Mouse (Mus musculus) limb, embryonic 14.5 days (tissue): ENCODE results near the gene 9130019O22Rik. TPM values are rescaled to one million over a fixed set of nuclear protein-coding genes. Genes with fewer than 3 reads are reported as not detected.
A peak's percentile ranks its signal among the peaks of the same experiment; 100 is the strongest.

Experiments
- ATAC-seq: fragments of 200-750 bp; cut with Nextera tagmentation; 2 replicates; pipeline ENCODE4 v1.8.0; 2017; ENCODE audit warnings: low read depth, moderate number of reproducible peaks, moderate TSS enrichment; ENCODE audit not compliant: low FRiP score
- DNase-seq: peaks from one replicate; pipeline ENCODE4 v3.0.0-alpha.2; 2015; ENCODE audit warnings: low spot score
- H3K27ac ChIP-seq: fragments of 300-500 bp; sonication (generic); replicated peaks from 2 replicates; pipeline ENCODE4 v1.5.1; 2014; ENCODE audit warnings: low read depth, mild to moderate bottlenecking, low read length, moderate library complexity, mixed read lengths
- H3K27me3 ChIP-seq: fragments of 300-500 bp; sonication (generic); 2 replicates; pipeline ENCODE4 v1.6.1; 2014; ENCODE audit warnings: low read length, mixed read lengths; ENCODE audit not compliant: control insufficient read depth, insufficient read depth
- H3K36me3 ChIP-seq: fragments of 300-500 bp; sonication (generic); 2 replicates; pipeline ENCODE4 v1.6.1; 2014; ENCODE audit warnings: mild to moderate bottlenecking, low read length, moderate library complexity, mixed read lengths; ENCODE audit not compliant: control insufficient read depth, insufficient read depth
- H3K4me1 ChIP-seq: fragments of 300-500 bp; sonication (generic); 2 replicates; pipeline ENCODE4 v1.6.1; 2014; ENCODE audit warnings: antibody characterized with exemption, low read length, mixed read lengths; ENCODE audit not compliant: control insufficient read depth, insufficient read depth
- H3K4me2 ChIP-seq: fragments of 300-500 bp; sonication (generic); replicated peaks from 2 replicates; pipeline ENCODE4 v1.6.1; 2014; ENCODE audit warnings: low read depth, mild to moderate bottlenecking, low read length, moderate library complexity; ENCODE audit not compliant: severe bottlenecking
- H3K4me3 ChIP-seq: fragments of 300-500 bp; sonication (generic); replicated peaks from 2 replicates; pipeline ENCODE4 v1.5.1; 2014; ENCODE audit warnings: low read length
- H3K9ac ChIP-seq: fragments of 300-500 bp; sonication (generic); 2 replicates; pipeline ENCODE4 v1.6.1; 2014; ENCODE audit warnings: mild to moderate bottlenecking, low read depth, low read length, moderate library complexity; ENCODE audit not compliant: severe bottlenecking
- H3K9me3 ChIP-seq: fragments of 300-500 bp; sonication (generic); 2 replicates; pipeline ENCODE4 v1.6.1; 2016; ENCODE audit warnings: low read length; ENCODE audit not compliant: control insufficient read depth
- POLR2A ChIP-seq: fragments of 200-500 bp; IDR thresholded peaks from 2 replicates; pipeline ENCODE4 v1.8.0; 2012; ENCODE audit warnings: inconsistent platforms, mild to moderate bottlenecking, moderate library complexity, borderline replicate concordance; ENCODE audit not compliant: insufficient read depth, insufficient read length; ENCODE audit errors: extremely low read depth
- WGBS: fragments of 180-500 bp; shearing (Covaris S2); extraction: QIAGEN DNeasy Blood & Tissue Kit; methylation state at CpG from one replicate; pipeline ENCODE4 v1.1.7; 2014; 5-methylcytosine and 5-hydroxymethylcytosine counted together
- polyA plus RNA-seq, 2 experiments: library from polyadenylated mRNA; depleted of rRNA in 1 of 2; stranded (reverse) in 1 of 2; unstranded in 1 of 2; fragments of >200 nt; fragmentation: Nextera tagmentation in 1 of 2; extraction: Ambion mirVana in 1 of 2; gene quantifications; 2 replicates each; pipeline versions ENCODE4 v1.2.1 to v1.2.3; 2012 to 2014

9130019O22Rik gene
- polyA plus RNA-seq, 2 experiments: 3.9 to 6.4 TPM

- ATAC-seq: no peak
These were observed 16.0 kb upstream of the 9130019O22Rik start for GRCm38 (mm10) chr7:127402980-127403379.

DNA sequence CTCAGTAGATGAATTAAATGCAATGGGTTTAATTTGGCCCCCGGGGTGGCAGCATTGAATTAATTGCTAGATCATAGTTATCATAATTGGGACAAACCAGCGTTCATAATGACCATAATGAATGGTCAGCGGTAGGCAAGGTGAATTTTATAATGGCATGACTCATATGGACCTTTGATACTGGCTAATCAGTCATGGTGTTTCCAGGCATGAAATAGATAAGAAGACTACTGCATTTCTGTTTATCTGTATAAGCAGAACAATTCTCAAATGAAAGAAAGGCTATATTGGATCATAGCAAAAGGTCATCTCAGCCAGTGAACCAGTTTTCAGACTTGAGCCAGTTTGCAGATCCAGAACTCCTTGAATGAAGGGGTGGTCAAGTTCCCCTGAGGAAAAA, 13.4 kb upstream of the 9130019O22Rik start:
- H3K4me3 ChIP-seq: no peak overlapping the region
- no peak for TF ChIP-seq POLR2A
- DNase-seq: no peak

More at GRCm38 (mm10) chr7:127402980-127403379, 16.0 kb upstream of the 9130019O22Rik start:
- no peak for TF ChIP-seq POLR2A
- Histone ChIP-seq H3K9ac (no peak overlapping the region), H3K4me3 (no peak overlapping the region), H3K9me3 (no peaks in the 10 kb centered on the region), H3K27ac (no peak overlapping the region), H3K27me3 (no peaks in the 10 kb centered on the region), H3K4me2 (no peak overlapping the region), H3K36me3 (no peaks in the 10 kb centered on the region), H3K4me1 (0 out of 2 replicates have a peak, but pooled peaks cover 2% of the 10 kb centered on the region)
- no peak for DNase-seq
- WGBS: 45% methylated on average over 2 of the region's 2 CpGs

DNA sequence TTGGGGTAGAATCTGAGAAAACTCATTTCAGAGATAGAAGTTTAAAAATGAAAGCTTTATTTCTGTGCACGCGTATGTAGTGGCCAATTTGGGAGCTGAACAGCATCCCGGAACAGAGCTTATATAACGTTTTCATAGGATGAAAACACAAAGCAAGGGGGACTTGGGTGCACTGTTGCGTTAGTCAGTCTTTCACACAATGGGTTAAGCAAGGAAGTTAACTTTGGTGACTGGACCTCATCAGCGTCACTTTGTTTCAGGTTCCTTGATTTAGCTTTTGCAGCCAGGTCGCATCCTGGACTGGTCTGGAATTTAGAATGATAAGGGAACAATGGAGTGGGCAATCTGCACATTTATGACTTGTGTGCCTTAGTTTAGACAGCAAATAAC, 7.0 kb upstream of the 9130019O22Rik start:
- DNase-seq (no peak), ATAC-seq (peak; percentile 14; the same call in 1 of the 2 replicates)
- no peaks in the 10 kb centered on the region for H3K27me3 ChIP-seq
- peaks cover 4% of the 10 kb centered on the region for H3K4me1 ChIP-seq
- peaks cover 7% of the 10 kb centered on the region for H3K36me3 ChIP-seq
- no peak for TF ChIP-seq POLR2A
- H3K9me3 ChIP-seq: no peaks in the 10 kb centered on the region
- 19% methylated on average over 7 of the region's 7 CpGs for WGBS
- H3K9ac ChIP-seq: peak overlapping the region; percentile 72
- peak overlapping the region; percentile 65 for H3K4me3 ChIP-seq
- H3K4me2 ChIP-seq: peak overlapping the region; percentile 72
- H3K27ac ChIP-seq: peak overlapping the region; percentile 86

More for the DNA sequence above, 13.4 kb upstream of the 9130019O22Rik start:
- Histone ChIP-seq H3K4me1 (no peaks in the 10 kb centered on the region), H3K36me3 (no peaks in the 10 kb centered on the region), H3K9ac (no peak overlapping the region), H3K9me3 (no peaks in the 10 kb centered on the region), H3K4me2 (no peak overlapping the region), H3K27me3 (no peaks in the 10 kb centered on the region), H3K27ac (no peak overlapping the region)
- WGBS: 67% methylated on average over 3 of the region's 3 CpGs
- no peak for ATAC-seq

DNA sequence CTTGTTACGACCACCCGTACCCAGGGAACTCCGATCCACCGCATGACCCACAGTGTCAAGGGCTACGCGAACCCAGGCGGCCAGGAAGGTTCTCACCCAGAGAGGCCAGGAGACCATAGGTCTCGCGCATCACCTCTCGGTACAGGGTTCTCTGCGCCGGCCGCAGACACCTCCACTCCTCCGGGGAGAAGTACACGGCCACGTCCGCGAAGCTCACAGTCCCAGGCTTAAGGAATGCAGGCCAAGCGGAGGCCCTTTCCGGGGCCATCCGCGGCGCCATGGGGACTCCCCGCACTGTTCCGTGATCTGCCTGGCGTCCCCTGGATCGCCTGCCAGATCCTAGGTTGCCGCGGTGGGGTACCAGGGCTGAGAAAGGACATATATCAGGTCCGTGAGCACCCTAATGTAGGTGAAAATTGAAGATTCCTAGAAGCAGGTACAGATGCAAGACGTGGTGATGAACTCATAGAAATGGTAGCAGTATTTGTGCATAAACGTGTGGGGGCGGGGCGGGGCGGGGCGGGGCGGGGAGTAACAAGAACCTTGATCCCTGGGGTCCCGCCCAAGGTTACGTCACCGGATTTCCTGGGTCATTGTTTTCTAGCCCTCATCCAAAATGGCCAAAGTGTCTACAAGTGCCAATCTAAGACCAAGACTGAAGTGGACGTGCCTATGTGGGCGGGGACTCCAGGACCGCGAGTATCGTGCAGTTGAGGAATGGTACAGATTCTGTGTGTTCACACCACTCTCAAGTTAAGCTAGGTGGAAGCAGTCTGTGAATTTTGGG, 6.4 kb upstream of the 9130019O22Rik start, which contains the start of gene E430018J23Rik:
Gene E430018J23Rik (minus strand): TSS at position 473 of the 787 bp plus-strand sequence.
- DNase-seq (peak; percentile 100), ATAC-seq (peak; percentile 94)
- peak within 1 kb of the TSS; percentile 72 for H3K4me2 ChIP-seq
- H3K9me3 ChIP-seq: no peaks in the 10 kb centered on the region
- TF ChIP-seq POLR2A: peak; percentile 86; the same call in 1 of the 2 replicates
- no peaks in the 10 kb centered on the region for H3K27me3 ChIP-seq
- H3K36me3 ChIP-seq: peaks cover 7% of the 10 kb centered on the region
- peaks cover 4% of the 10 kb centered on the region for H3K4me1 ChIP-seq
- H3K4me3 ChIP-seq: peak within 1 kb of the TSS; percentile 65
- under 1% methylated on average over 41 of the region's 45 CpGs for WGBS
- H3K27ac ChIP-seq: peak within 1 kb of the TSS; percentile 86
- H3K9ac ChIP-seq: peak within 1 kb of the TSS; percentile 72

DNA sequence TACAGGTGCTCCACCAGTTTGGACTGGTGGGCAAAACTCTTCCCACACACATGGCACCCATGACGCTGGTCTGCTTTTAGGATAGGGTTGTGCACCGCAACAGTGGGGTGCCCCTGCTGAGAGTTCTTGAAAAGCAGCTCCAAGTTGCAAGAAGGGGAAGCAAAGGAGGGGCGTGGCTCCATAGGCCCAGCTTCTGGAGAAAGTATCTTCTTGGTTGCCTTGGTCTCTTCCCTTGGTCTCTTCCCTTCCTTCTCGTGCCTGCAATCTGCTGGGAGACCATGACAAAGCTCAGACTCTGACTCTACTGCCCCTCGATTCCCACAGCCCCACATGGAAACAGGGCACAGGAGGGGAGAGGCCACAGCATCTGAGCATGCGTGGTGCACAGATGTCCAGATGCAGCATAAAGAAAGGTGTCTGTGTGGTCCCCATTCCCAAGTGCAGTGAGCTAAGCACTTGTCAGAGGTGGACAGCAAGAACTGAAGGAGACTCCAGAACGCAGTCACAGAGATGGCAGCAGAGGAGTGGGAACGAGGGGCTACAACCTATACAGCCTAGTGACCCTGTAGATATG, 5.4 kb upstream of the 9130019O22Rik start:
- no peak for DNase-seq
- peaks cover 7% of the 10 kb centered on the region for H3K36me3 ChIP-seq
- no peak for TF ChIP-seq POLR2A
- H3K4me3 ChIP-seq: peak overlapping the region; percentile 65
- no peak for ATAC-seq
- no peaks in the 10 kb centered on the region for H3K9me3 ChIP-seq
- peaks cover 4% of the 10 kb centered on the region for H3K4me1 ChIP-seq
- H3K9ac ChIP-seq: peak overlapping the region; percentile 72; the same call in 1 of the 2 replicates
- no peaks in the 10 kb centered on the region for H3K27me3 ChIP-seq
- H3K27ac ChIP-seq: no peak overlapping the region
- WGBS: 83% methylated on average over 8 of the region's 8 CpGs
- H3K4me2 ChIP-seq: peak overlapping the region; percentile 72
